Mouse (Mus musculus): ENCODE results near the gene Hyal1. TPM values are rescaled to one million over a fixed set of nuclear protein-coding genes. Genes with fewer than 3 reads are reported as not detected.

Gene Hyal1
- polyA plus RNA-seq, 1 experiment from 2014 or later = 6.4 TPM

DNA sequence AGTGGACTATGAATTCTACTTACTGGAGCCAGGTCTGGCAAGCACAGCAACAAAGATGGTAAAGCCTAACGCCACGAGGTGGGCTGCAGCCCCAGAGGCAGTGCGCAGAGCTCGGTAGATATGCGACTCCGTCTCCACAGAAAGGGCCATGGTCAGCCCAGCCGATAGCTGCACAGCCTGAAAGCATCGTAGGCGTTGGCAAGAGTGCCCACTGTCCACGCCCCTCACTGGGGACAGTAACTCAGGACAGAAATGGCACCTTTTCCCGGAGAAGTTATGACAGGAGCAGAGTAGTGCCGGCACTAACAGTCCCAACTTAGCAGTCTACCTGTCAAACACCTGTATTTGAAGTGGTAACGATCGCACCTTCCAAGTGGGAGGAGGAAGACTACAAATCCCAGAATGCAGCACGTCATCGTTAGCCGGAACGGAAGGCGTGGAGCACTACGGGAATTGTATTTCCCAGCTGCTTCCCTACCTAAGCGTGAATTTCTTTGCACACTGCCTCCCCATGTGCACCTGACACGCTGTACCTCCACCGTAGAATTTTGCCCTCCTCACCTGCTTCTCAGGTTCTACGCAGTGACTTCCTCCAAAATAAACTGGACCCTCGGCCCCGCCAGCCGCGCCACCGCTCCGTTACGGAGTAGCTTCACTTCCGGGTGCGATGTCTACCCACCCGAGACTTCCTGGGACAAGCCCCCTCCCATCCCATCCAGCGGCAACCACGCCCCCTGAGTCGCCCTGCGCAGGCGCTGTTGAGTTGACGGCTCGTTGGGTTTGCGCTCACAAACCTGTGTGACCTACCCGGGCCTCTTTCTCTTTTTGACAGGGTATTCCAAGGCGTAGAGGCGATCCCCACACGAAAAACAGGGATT is 35.0 kb upstream of the Hyal1 start, which contains the start of the genes Cyb561d2 and Nprl2:
Gene Cyb561d2 (minus strand): TSS at position 720 of the 878 bp plus-strand sequence.
Gene Nprl2 (plus strand): TSS at position 753 of the 878 bp plus-strand sequence.
- Histone ChIP-seq H3K36me3 (ENCODE audit: control insufficient read depth, insufficient read depth, low read length) (peaks cover 28% of the 10 kb centered on the region), H3K9ac (ENCODE audit: low read depth, low read length) (peak within 1 kb of the TSS; percentile 69), H3K4me2 (ENCODE audit: low read length) (peak within 1 kb of the TSS; percentile 94), H3K4me1 (ENCODE audit: control insufficient read depth, insufficient read depth, low read depth, low read length) (peaks cover 33% of the 10 kb centered on the region), H3K4me3 (ENCODE audit: low read length) (peak within 1 kb of the TSS; percentile 71), H3K27me3 (replicated peaks; ENCODE audit: control insufficient read depth, insufficient read depth, low read length) (no peaks in the 10 kb centered on the region), H3K27ac (ENCODE audit: low read depth, low read length) (peak within 1 kb of the TSS; percentile 82), H3K9me3 (ENCODE audit: control insufficient read depth, low read length) (no peaks in the 10 kb centered on the region)
- under 1% methylated on average over 46 of the region's 46 CpGs for WGBS
- peak; percentile 90 for ATAC-seq

DNA sequence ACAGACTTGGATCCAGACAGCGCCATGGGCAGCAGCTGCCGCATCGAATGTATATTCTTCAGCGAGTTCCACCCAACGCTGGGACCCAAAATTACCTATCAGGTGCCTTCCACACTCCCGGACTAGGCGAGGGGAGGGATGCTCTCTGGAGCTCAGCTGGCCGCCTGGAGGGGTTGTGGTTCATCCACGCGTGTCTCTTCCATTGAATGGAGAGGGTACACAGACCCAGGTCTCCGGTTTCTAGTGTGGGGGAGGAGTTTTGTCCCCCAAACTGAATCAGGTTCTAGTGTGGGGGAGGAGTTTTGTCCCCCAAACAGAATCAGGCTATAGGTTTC is 34.4 kb upstream of the Hyal1 start:
- Histone ChIP-seq H3K4me2 (ENCODE audit: low read length) (peak overlapping the region; percentile 94), H3K36me3 (ENCODE audit: control insufficient read depth, insufficient read depth, low read length) (peaks cover 28% of the 10 kb centered on the region), H3K9me3 (ENCODE audit: control insufficient read depth, low read length) (no peaks in the 10 kb centered on the region), H3K4me1 (ENCODE audit: control insufficient read depth, insufficient read depth, low read depth, low read length) (peaks cover 33% of the 10 kb centered on the region), H3K27me3 (replicated peaks; ENCODE audit: control insufficient read depth, insufficient read depth, low read length) (no peaks in the 10 kb centered on the region), H3K4me3 (ENCODE audit: low read length) (peak overlapping the region; percentile 71), H3K27ac (ENCODE audit: low read depth, low read length) (no peak overlapping the region; the same call in 1 of the 2 replicates), H3K9ac (ENCODE audit: low read depth, low read length) (peak overlapping the region; percentile 69)
- ATAC-seq = peak; percentile 15
- under 1% methylated on average over 11 of the region's 11 CpGs for WGBS

DNA sequence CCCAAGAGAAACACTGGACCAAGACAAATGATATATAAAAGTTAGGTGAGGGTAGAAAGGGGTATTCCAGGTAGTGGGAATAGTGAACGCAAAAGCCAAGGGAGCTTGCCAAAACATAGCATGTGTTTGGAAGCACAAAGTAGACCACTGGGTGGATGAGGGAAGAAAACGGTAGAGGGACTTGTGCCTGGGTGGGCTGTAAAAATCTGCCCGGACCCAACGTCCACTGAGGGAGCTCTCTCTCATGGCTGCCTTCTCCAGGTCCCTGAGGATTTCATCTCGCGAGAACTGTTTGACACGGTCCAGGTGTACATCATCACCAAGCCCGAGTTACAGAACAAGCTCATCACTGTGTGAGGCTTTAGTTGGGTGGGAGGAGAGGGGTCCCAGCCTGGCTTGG is 34.0 kb upstream of the Hyal1 start:
- H3K27me3 ChIP-seq (replicated peaks; ENCODE audit: control insufficient read depth, insufficient read depth, low read length) = no peaks in the 10 kb centered on the region
- WGBS = 47% methylated on average over 8 of the region's 8 CpGs
- peak overlapping the region; percentile 71 for H3K4me3 ChIP-seq (ENCODE audit: low read length)
- peaks cover 28% of the 10 kb centered on the region for H3K36me3 ChIP-seq (ENCODE audit: control insufficient read depth, insufficient read depth, low read length)
- no peaks in the 10 kb centered on the region for H3K9me3 ChIP-seq (ENCODE audit: control insufficient read depth, low read length)
- peak overlapping the region; percentile 94 for H3K4me2 ChIP-seq (ENCODE audit: low read length)
- no peak for ATAC-seq
- peaks cover 31% of the 10 kb centered on the region for H3K4me1 ChIP-seq (ENCODE audit: control insufficient read depth, insufficient read depth, low read depth, low read length)
- peak overlapping the region; percentile 69; the same call in 1 of the 2 replicates for H3K9ac ChIP-seq (ENCODE audit: low read depth, low read length)
- no peak overlapping the region for H3K27ac ChIP-seq (ENCODE audit: low read depth, low read length)

DNA sequence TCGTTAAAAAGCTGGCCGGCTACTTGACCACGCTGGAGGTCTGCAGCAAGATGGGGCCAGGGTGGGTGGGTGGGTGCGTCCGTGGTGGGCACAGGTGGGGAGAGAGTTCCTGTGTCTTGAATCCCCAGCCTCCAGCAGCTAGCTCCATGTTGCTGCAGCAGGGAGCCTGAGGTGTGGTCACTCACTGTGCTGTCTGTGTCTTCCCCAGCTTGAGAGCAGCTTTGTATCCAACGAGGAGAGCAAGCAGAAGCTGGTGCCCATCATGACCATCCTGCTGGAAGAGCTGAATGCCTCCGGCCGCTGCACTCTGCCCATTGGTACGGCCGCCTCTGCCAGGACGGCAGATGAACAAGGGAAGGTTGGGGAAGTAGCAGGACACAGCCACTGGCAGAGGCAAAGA is 33.4 kb upstream of the Hyal1 start:
- peaks cover 31% of the 10 kb centered on the region for H3K4me1 ChIP-seq (ENCODE audit: control insufficient read depth, insufficient read depth, low read depth, low read length)

DNA sequence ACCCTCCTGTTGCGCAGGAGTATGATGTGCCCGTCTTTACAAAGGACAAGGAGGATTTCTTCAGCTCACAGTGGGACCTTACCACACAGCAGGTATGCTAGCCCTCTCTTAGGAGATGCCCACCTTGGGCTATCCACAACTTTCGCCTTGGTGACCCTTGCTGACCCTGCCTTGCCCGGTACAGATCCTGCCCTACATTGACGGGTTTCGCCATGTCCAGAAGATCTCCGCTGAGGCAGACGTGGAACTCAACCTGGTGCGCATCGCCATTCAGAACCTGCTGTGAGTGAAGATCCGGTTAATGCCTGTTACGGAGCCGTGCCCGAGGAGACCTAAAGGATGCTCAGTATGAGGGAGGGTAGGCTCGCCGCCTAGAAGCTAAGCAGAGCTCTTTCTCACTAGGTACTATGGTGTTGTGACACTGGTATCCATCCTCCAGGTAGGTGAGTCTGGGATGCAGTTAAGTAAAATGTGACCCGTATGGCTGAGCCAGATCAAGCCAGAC is 32.5 kb upstream of the Hyal1 start:
- Histone ChIP-seq H3K27ac (ENCODE audit: low read depth, low read length) (no peak overlapping the region), H3K4me1 (ENCODE audit: control insufficient read depth, insufficient read depth, low read depth, low read length) (peaks cover 31% of the 10 kb centered on the region)
- WGBS = 94% methylated on average over 17 of the region's 17 CpGs

More for the DNA sequence above, 33.4 kb upstream of the Hyal1 start:
- no peak for ATAC-seq
- Histone ChIP-seq H3K36me3 (ENCODE audit: control insufficient read depth, insufficient read depth, low read length) (peaks cover 28% of the 10 kb centered on the region), H3K4me2 (ENCODE audit: low read length) (no peak overlapping the region), H3K4me3 (ENCODE audit: low read length) (no peak overlapping the region), H3K27me3 (replicated peaks; ENCODE audit: control insufficient read depth, insufficient read depth, low read length) (no peaks in the 10 kb centered on the region), H3K27ac (ENCODE audit: low read depth, low read length) (no peak overlapping the region), H3K9me3 (ENCODE audit: control insufficient read depth, low read length) (no peaks in the 10 kb centered on the region), H3K9ac (ENCODE audit: low read depth, low read length) (no peak overlapping the region)
- WGBS = 88% methylated on average over 11 of the region's 11 CpGs

DNA sequence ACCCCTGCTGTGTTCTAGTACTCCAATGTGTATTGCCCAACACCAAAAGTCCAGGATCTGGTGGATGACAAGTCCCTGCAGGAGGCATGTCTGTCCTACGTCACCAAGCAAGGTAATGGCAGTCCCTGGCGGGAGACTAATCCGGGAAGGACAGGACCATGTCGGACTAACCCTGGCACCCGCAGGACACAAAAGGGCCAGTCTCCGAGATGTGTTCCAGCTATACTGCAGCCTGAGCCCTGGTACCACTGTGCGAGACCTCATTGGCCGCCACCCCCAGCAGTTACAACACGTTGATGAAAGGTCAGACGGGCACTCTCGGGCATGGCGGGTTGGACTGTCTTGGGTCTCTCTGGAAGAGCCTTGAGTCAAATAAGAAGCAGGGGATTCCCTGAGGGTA is 32.0 kb upstream of the Hyal1 start:
- no peak overlapping the region for H3K9ac ChIP-seq (ENCODE audit: low read depth, low read length)
- no peak for ATAC-seq
- H3K36me3 ChIP-seq (ENCODE audit: control insufficient read depth, insufficient read depth, low read length) = peaks cover 15% of the 10 kb centered on the region
- H3K4me2 ChIP-seq (ENCODE audit: low read length) = no peak overlapping the region
- no peak overlapping the region for H3K27ac ChIP-seq (ENCODE audit: low read depth, low read length)
- H3K4me3 ChIP-seq (ENCODE audit: low read length) = no peak overlapping the region
- WGBS = 95% methylated on average over 12 of the region's 12 CpGs
- 0 out of 2 replicates have a peak, but pooled peaks cover 5% of the 10 kb centered on the region for H3K27me3 ChIP-seq (replicated peaks; ENCODE audit: control insufficient read depth, insufficient read depth, low read length)
- peaks cover 31% of the 10 kb centered on the region for H3K4me1 ChIP-seq (ENCODE audit: control insufficient read depth, insufficient read depth, low read depth, low read length)
- H3K9me3 ChIP-seq (ENCODE audit: control insufficient read depth, low read length) = no peaks in the 10 kb centered on the region

More for the DNA sequence above, 32.5 kb upstream of the Hyal1 start:
- Histone ChIP-seq H3K4me3 (ENCODE audit: low read length) (no peak overlapping the region), H3K27me3 (replicated peaks; ENCODE audit: control insufficient read depth, insufficient read depth, low read length) (0 out of 2 replicates have a peak, but pooled peaks cover 3% of the 10 kb centered on the region), H3K9me3 (ENCODE audit: control insufficient read depth, low read length) (no peaks in the 10 kb centered on the region), H3K36me3 (ENCODE audit: control insufficient read depth, insufficient read depth, low read length) (peaks cover 20% of the 10 kb centered on the region), H3K4me2 (ENCODE audit: low read length) (no peak overlapping the region), H3K9ac (ENCODE audit: low read depth, low read length) (no peak overlapping the region)
- no peak for ATAC-seq

DNA sequence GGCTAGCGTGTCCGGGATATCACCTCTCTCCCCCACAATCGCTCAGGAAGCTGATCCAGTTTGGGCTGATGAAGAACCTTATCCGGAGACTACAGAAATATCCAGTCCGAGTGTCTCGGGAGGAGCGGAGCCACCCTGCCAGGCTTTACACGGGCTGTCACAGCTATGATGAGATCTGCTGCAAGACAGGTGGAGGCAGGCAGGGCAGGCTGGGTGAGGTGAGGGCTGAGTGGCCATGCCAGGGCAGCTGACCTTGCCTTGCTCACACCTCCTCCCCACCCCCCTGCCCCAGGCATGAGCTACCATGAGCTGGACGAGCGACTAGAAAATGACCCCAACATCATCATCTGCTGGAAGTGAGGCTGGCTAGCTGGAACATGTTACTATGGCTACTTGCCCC is 31.5 kb upstream of the Hyal1 start:
- Histone ChIP-seq H3K27me3 (replicated peaks; ENCODE audit: control insufficient read depth, insufficient read depth, low read length) (0 out of 2 replicates have a peak, but pooled peaks cover 6% of the 10 kb centered on the region), H3K4me2 (ENCODE audit: low read length) (no peak overlapping the region), H3K4me3 (ENCODE audit: low read length) (no peak overlapping the region), H3K9me3 (ENCODE audit: control insufficient read depth, low read length) (no peaks in the 10 kb centered on the region), H3K27ac (ENCODE audit: low read depth, low read length) (no peak overlapping the region), H3K9ac (ENCODE audit: low read depth, low read length) (0 out of 2 replicates have a peak overlapping the region, but pooled peaks have one; percentile 3), H3K36me3 (ENCODE audit: control insufficient read depth, insufficient read depth, low read length) (peaks cover 12% of the 10 kb centered on the region), H3K4me1 (ENCODE audit: control insufficient read depth, insufficient read depth, low read depth, low read length) (peaks cover 31% of the 10 kb centered on the region)
- ATAC-seq = no peak
- WGBS = 90% methylated on average over 10 of the region's 10 CpGs

DNA sequence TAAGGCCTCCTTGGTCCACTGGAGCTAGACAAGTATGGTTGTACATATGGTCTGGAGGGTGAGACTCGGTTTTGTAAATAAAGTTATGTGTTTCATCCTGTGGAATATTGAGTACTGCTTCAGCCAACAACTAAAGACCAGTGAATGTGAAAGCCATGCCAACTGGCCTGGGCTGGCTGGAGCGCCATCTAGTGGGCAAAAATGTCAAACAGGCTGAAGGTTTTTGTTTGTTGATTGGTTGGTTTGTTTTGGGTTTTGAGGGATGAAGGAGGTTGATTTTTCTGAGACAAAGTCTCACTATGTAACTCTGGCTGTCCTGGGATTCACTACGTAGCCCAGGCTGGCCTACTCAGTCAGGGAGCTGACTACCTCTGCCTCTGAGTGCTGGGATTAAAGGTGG is 31.1 kb upstream of the Hyal1 start:
- H3K27me3 ChIP-seq (replicated peaks; ENCODE audit: control insufficient read depth, insufficient read depth, low read length) = peaks cover 8% of the 10 kb centered on the region; the same call in 1 of the 2 replicates
- ATAC-seq = no peak
- H3K4me3 ChIP-seq (ENCODE audit: low read length) = no peak overlapping the region
- peaks cover 12% of the 10 kb centered on the region for H3K36me3 ChIP-seq (ENCODE audit: control insufficient read depth, insufficient read depth, low read length)
- peaks cover 31% of the 10 kb centered on the region for H3K4me1 ChIP-seq (ENCODE audit: control insufficient read depth, insufficient read depth, low read depth, low read length)
- no peaks in the 10 kb centered on the region for H3K9me3 ChIP-seq (ENCODE audit: control insufficient read depth, low read length)
- H3K4me2 ChIP-seq (ENCODE audit: low read length) = no peak overlapping the region
- H3K9ac ChIP-seq (ENCODE audit: low read depth, low read length) = no peak overlapping the region
- 7% methylated on average over 3 of the region's 3 CpGs for WGBS
- H3K27ac ChIP-seq (ENCODE audit: low read depth, low read length) = no peak overlapping the region

DNA sequence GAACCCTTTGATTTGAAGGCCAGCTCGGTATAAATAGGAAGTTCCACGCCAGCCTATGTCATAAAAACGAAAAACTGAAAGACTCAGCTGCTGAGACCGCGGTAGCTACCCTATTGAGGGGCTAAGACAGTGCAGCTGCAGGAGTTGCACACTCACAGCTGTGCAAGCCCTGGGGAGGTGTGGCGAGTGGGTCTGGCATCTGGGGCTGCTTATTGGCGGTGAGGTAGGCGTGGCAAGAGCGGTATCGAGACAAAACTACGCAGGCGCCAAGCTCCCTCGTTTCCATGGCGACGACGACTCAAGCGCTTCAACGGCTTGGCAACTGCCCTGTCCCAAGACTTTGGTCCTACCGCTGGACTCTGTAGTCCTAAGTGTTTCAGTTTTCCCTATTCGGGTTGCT is 29.7 kb upstream of the Hyal1 start, which contains the start of gene Zmynd10:
Gene Zmynd10 (plus strand): TSS at position 273 of the 400 bp plus-strand sequence.
- Histone ChIP-seq H3K27ac (ENCODE audit: low read depth, low read length) (peak within 1 kb of the TSS; percentile 17; the same call in 1 of the 2 replicates), H3K27me3 (replicated peaks; ENCODE audit: control insufficient read depth, insufficient read depth, low read length) (peaks cover 19% of the 10 kb centered on the region), H3K4me2 (ENCODE audit: low read length) (peak within 1 kb of the TSS; percentile 55), H3K9ac (ENCODE audit: low read depth, low read length) (peak within 1 kb of the TSS; percentile 48), H3K9me3 (ENCODE audit: control insufficient read depth, low read length) (no peaks in the 10 kb centered on the region), H3K4me3 (ENCODE audit: low read length) (peak within 1 kb of the TSS; percentile 17), H3K36me3 (ENCODE audit: control insufficient read depth, insufficient read depth, low read length) (peaks cover 12% of the 10 kb centered on the region), H3K4me1 (ENCODE audit: control insufficient read depth, insufficient read depth, low read depth, low read length) (peaks cover 35% of the 10 kb centered on the region)
- 3% methylated on average over 20 of the region's 20 CpGs for WGBS
- peak; percentile 63 for ATAC-seq

All from hindbrain, embryonic 16.5 days (tissue).